Mouse (Mus musculus): Measurements from ENCODE around the gene Prkd3. TPM values are rescaled to one million over a fixed set of nuclear protein-coding genes. Genes with fewer than 3 reads are reported as not detected.

The Prkd3 gene
- polyA plus RNA-seq (2015; fragmentation: Nextera tagmentation; extraction: Ambion mirVana), result 21.8 and 23.5 TPM in 2 replicates

DNA sequence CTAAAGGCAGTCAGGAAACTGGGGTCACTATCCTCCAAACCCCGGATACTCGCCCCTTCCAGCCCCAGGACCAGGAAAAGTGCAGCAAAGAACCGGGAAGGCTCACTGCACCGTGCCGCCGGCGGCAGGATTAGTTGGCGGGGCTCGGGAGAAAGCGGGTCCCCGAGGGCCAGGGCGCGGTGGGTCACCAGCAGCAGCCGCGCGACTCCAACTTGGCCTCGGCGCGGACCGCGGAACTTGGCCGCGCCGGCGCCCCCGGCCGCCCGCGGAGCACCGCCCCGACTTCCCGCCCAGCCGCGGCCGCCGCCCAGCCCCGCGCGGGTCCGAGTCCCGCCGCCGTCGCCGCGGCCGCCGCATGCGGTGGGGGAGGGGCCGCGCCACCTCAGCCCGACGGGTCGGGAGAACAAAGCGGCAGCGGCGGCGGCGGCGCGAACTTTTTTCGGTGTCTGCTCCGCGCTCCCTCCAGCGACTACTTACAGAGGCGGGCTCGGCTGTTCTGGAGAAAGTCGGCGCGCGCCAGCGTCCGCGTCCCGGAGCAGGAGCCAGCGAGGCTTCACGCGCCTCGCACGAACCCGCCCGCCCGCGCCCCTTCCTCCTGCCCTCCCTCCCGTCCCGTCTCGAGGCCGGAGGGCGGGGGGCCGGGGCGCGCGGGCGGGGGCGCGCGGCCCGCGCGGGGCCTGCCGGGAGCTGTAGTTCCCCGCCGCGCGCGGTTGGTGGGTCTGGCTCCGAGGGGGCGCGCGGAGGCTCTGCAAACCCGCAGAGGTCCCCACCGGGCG lies at the start of gene Prkd3:
TSS of gene Prkd3 (minus strand) at position 609 of the 776 bp plus-strand sequence.
- WGBS, result under 1% methylated on average over 105 of the region's 113 CpGs
- H3K36me3 ChIP-seq, result no peaks in the 10 kb centered on the region
- peaks cover 34% of the 10 kb centered on the region for H3K4me1 ChIP-seq (replicated peaks)
- ATAC-seq (replicated peaks; ENCODE audit: insufficient number of reproducible peaks, insufficient read depth, low FRiP score, low read depth), result peak; percentile 96
- no peaks in the 10 kb centered on the region for H3K9me3 ChIP-seq (replicated peaks)
- peak within 1 kb of the TSS; percentile 90 for H3K9ac ChIP-seq
- peak within 1 kb of the TSS; percentile 96 for H3K27ac ChIP-seq
- H3K4me3 ChIP-seq, result peak within 1 kb of the TSS; percentile 84
- peak within 1 kb of the TSS; percentile 92 for H3K4me2 ChIP-seq
- no peaks in the 10 kb centered on the region for H3K27me3 ChIP-seq

DNA sequence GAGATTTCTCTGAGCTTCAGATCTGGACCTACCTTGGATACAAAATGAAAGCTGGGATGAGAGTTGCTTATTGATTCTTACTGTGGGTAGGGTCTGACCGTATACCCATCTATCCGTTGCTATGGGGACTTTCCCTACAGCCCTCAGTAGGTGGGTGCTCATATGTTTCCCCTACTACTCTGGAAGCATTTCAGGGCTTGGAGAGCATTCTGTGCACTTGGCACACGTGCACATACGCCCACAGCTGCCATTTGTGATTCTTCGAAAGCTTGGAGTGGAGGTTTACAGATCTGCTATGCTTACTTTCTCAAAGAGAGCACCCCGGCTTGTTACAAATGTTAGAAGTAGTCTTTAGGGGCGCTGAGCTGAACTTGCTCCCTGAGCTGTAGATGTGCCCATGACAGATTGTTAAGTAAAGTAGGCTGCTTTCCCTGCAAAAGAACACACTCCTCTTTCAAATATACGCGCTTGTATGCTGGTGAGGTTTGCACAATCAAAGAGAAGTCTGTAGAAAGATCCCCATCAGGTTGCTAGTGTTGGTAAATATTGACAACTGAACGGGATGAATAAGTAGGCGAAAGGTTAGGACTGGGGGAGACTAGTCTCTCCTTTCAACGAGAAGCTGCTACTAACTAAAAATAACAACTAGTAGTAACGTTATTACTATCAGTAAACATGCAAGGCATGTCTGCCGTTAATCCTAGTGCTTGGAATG lies 49.3 kb upstream of the Prkd3 start:
- WGBS, result 75% methylated on average over 14 of the region's 14 CpGs
- H3K27ac ChIP-seq, result no peak overlapping the region
- H3K9ac ChIP-seq, result no peak overlapping the region
- H3K36me3 ChIP-seq, result no peaks in the 10 kb centered on the region
- H3K27me3 ChIP-seq, result no peaks in the 10 kb centered on the region
- H3K4me3 ChIP-seq, result no peak overlapping the region
- no peaks in the 10 kb centered on the region for H3K9me3 ChIP-seq (replicated peaks)
- ATAC-seq (replicated peaks; ENCODE audit: insufficient number of reproducible peaks, insufficient read depth, low FRiP score, low read depth), result no peak
- no peaks in the 10 kb centered on the region; the same call in 1 of the 2 replicates for H3K4me1 ChIP-seq (replicated peaks)
- H3K4me2 ChIP-seq, result no peak overlapping the region

DNA sequence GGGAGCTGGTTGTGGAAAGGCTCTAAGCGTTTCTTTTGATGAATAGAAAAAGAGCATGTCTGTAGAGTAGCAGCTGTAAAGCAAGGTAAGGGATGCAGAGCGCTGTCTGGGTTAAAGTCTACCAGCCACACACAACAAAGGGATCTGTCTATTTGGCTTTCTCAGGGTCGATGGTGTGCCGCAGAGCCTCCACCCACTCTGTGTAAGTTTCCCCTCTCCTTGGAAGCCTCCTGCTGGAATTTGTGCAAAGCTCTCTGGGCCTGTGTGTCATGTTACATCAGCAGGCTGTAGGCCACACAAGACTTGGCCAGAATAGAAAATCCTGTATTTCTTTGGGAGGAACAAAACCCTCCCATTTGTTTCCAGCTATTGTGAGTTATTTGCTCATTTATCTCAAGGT lies 48.4 kb upstream of the Prkd3 start:
- no peak for ATAC-seq (replicated peaks; ENCODE audit: insufficient number of reproducible peaks, insufficient read depth, low FRiP score, low read depth)
- Histone ChIP-seq H3K4me3 (no peak overlapping the region), H3K36me3 (no peaks in the 10 kb centered on the region), H3K4me2 (no peak overlapping the region), H3K27ac (no peak overlapping the region), H3K9ac (no peak overlapping the region), H3K9me3 (replicated peaks) (no peaks in the 10 kb centered on the region), H3K27me3 (no peaks in the 10 kb centered on the region), H3K4me1 (replicated peaks) (peaks cover 3% of the 10 kb centered on the region)
- WGBS, result 62% methylated on average over 4 of the region's 4 CpGs

DNA sequence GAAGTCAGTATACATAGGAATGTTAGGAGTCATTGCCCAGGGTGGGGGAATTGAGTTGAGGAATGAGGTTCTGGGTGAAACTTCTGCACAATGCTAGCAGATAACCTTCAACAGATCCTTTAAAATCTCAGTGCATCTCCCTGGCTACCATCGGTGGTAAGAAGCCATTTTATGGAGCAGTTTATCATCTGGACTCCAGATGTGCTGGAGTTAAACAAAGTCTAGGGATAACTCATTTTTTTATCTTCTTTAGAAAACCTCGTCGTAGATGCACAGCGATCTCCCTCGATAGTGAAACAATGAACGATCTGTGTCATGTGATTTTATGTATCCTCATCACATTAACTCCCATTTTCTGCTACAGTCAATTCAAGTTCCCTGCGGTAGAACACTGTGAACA lies 48.0 kb upstream of the Prkd3 start:
- H3K4me2 ChIP-seq, result no peak overlapping the region
- H3K27me3 ChIP-seq, result no peaks in the 10 kb centered on the region
- no peaks in the 10 kb centered on the region for H3K9me3 ChIP-seq (replicated peaks)
- no peaks in the 10 kb centered on the region for H3K36me3 ChIP-seq
- no peak for ATAC-seq (replicated peaks; ENCODE audit: insufficient number of reproducible peaks, insufficient read depth, low FRiP score, low read depth)
- H3K9ac ChIP-seq, result no peak overlapping the region
- H3K27ac ChIP-seq, result no peak overlapping the region
- no peak overlapping the region for H3K4me3 ChIP-seq
- H3K4me1 ChIP-seq (replicated peaks), result peaks cover 3% of the 10 kb centered on the region
- 73% methylated on average over 7 of the region's 7 CpGs for WGBS

DNA sequence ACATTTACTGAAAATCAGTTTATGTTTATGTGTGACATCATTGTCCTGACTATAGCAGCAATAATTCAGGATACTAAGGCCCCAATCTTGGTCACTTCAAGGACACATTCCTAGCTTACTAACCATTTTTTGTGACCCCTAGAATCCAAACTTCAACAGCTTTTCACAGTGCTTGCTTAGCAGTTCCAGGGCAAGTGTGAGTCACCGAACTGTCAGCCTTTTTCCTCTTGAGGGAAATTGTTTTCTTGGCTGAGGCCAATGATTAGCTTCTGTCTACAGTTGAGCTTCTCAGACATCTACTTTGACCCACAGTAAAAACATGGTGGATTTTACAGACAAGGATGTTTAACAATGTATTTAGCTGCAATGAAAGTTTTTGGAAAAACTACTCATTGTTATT lies 43.6 kb upstream of the Prkd3 start:
- Histone ChIP-seq H3K27ac (no peak overlapping the region), H3K4me1 (replicated peaks) (peaks cover 3% of the 10 kb centered on the region), H3K4me2 (no peak overlapping the region), H3K4me3 (no peak overlapping the region), H3K9me3 (replicated peaks) (no peaks in the 10 kb centered on the region), H3K36me3 (no peaks in the 10 kb centered on the region), H3K27me3 (no peaks in the 10 kb centered on the region), H3K9ac (no peak overlapping the region)
- 37% methylated on average over 1 of the region's 1 CpGs for WGBS
- ATAC-seq (replicated peaks; ENCODE audit: insufficient number of reproducible peaks, insufficient read depth, low FRiP score, low read depth), result no peak

DNA sequence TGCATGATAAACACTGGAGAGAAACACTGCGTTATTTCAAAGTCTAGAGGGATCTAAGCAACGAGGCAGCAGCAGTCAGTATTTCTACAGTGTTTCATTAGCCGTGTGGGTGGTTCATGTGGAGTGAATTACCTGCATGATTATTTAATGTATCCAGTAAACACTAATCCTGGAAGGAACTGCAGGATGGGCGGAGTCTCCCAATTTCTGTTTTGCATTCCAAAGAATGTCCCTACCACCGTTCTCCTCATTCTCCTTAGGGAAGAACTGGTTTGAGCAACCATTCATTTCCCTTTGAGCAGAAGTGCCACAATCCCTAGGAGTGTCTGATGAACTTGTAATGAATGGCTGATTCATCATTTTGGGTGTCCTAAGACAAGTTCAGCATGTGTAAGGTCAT lies 39.6 kb upstream of the Prkd3 start:
- Histone ChIP-seq H3K4me1 (replicated peaks) (peaks cover 10% of the 10 kb centered on the region), H3K9me3 (replicated peaks) (no peaks in the 10 kb centered on the region), H3K27me3 (no peaks in the 10 kb centered on the region), H3K27ac (no peak overlapping the region), H3K36me3 (no peaks in the 10 kb centered on the region), H3K4me2 (no peak overlapping the region), H3K9ac (no peak overlapping the region), H3K4me3 (no peak overlapping the region)
- WGBS, result 70% methylated on average over 5 of the region's 5 CpGs
- no peak for ATAC-seq (replicated peaks; ENCODE audit: insufficient number of reproducible peaks, insufficient read depth, low FRiP score, low read depth)

DNA sequence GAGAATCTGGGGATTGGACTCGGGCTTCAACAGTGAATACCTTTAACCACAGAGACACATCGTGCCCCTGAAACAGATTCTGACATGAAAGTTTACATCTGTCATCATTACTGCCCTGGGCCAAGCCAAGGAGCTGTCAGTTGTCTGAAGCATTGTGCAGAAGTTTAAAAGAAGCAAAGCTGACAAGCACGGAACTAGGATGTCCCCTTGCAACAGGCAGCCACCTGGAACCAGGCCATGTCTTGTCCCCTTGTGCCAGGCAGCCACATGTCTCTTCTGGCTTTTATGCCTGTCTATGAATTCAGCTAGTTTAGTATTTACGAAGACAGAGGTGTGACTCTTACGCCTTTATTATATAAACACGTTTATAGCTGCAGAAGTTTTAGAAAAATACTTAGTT lies 37.7 kb upstream of the Prkd3 start:
- Histone ChIP-seq H3K4me2 (no peak overlapping the region), H3K9ac (no peak overlapping the region), H3K36me3 (no peaks in the 10 kb centered on the region), H3K4me1 (replicated peaks) (peaks cover 8% of the 10 kb centered on the region; the same call in 1 of the 2 replicates), H3K4me3 (no peak overlapping the region), H3K27me3 (no peaks in the 10 kb centered on the region), H3K9me3 (replicated peaks) (no peaks in the 10 kb centered on the region), H3K27ac (no peak overlapping the region)
- no peak for ATAC-seq (replicated peaks; ENCODE audit: insufficient number of reproducible peaks, insufficient read depth, low FRiP score, low read depth)
- WGBS, result 56% methylated on average over 6 of the region's 6 CpGs

DNA sequence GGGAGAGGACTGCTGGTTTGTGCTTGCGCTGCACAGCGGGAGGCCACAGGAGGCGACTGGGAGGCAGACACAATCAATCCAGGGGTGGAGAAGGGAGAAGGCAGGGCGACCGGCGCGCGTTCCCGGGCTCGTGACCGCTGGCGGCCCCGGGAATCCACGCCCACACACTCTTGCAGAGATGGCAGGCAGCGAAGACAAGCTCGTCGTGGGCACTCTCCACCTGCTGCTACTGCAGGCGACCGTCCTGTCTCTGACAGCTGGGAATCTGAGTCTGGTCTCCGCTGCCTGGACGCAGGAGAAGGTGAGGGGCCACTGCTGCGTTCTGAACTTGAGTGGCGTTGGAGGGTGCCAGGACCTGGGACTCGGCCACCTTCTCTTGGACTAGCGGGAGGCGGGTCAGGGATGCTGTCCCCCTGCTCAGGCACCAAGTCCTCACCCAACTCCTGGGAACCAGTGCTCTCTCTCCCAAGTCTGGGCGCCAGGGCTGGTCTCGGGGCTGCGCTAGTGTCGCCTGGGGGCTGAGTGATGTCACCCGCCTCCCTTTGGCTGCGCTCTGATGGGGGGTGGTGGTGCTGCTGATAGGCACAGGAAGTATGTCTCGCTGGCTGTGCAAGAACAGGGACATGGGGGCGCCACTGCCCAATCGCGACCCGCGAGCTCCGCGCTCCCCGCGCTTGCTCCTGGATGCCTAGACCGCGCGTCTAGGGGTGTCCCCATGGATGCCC lies 31.6 kb upstream of the Prkd3 start:
- no peaks in the 10 kb centered on the region for H3K9me3 ChIP-seq (replicated peaks)
- H3K27ac ChIP-seq, result peak overlapping the region; percentile 60
- H3K9ac ChIP-seq, result peak overlapping the region; percentile 48
- no peaks in the 10 kb centered on the region for H3K27me3 ChIP-seq
- WGBS, result under 1% methylated on average over 45 of the region's 45 CpGs
- no peaks in the 10 kb centered on the region; the same call in 1 of the 2 replicates for H3K4me1 ChIP-seq (replicated peaks)
- ATAC-seq (replicated peaks; ENCODE audit: insufficient number of reproducible peaks, insufficient read depth, low FRiP score, low read depth), result peak; percentile 90
- H3K4me2 ChIP-seq, result peak overlapping the region; percentile 93
- H3K36me3 ChIP-seq, result no peaks in the 10 kb centered on the region
- peak overlapping the region; percentile 67 for H3K4me3 ChIP-seq

DNA sequence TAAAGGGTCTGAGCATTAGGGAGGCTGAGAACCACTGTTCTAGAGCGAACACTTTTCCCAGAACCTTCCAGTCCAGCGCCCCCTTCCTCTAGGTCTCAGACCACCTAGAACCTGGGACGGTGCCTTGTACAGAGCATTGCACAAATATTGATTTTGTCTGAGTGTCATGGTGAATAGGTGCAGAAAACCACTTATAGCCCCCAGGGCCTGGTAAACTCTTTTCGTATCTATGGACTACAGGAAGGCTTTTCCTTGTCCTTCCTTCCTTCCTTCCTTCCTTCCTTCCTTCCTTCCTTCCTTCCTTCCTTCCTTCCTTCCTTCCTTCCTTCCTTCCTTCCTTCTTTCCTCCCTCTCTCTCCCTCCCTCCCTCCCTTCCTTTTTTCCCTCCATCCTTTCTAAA lies 31.0 kb upstream of the Prkd3 start, which contains the start of gene Qpct:
TSS of gene Qpct (plus strand) at position 301 of the 400 bp plus-strand sequence.
- Histone ChIP-seq H3K27me3 (no peaks in the 10 kb centered on the region), H3K36me3 (no peaks in the 10 kb centered on the region), H3K4me3 (peak within 1 kb of the TSS; percentile 67), H3K4me2 (peak within 1 kb of the TSS; percentile 93), H3K9me3 (replicated peaks) (no peaks in the 10 kb centered on the region), H3K4me1 (replicated peaks) (no peaks in the 10 kb centered on the region; the same call in 1 of the 2 replicates), H3K9ac (peak within 1 kb of the TSS; percentile 48), H3K27ac (peak within 1 kb of the TSS; percentile 60)
- WGBS, result 74% methylated on average over 4 of the region's 4 CpGs
- ATAC-seq (replicated peaks; ENCODE audit: insufficient number of reproducible peaks, insufficient read depth, low FRiP score, low read depth), result no peak

DNA sequence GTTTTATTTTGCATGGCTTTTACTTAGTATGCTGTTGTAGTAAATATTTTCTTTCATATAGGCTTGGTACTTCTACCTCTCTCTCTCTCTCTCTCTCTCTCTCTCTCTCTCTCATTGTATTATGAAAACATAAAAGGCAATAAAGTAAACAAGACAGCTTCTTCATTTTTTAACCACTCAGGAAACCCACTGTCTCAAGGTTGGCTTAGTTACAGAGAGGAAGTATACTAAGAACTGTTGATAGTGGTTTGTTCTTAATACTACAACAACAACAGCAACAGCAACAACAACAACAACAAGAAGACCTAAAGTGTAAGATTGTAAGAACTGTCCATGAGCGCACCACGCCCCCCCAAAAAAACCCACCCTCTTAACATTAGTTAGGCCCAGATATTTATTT lies 23.1 kb upstream of the Prkd3 start:
- ATAC-seq (replicated peaks; ENCODE audit: insufficient number of reproducible peaks, insufficient read depth, low FRiP score, low read depth), result no peak
- Histone ChIP-seq H3K9ac (no peak overlapping the region), H3K4me2 (no peak overlapping the region), H3K27me3 (no peaks in the 10 kb centered on the region), H3K36me3 (no peaks in the 10 kb centered on the region), H3K27ac (no peak overlapping the region), H3K9me3 (replicated peaks) (no peaks in the 10 kb centered on the region), H3K4me3 (no peak overlapping the region), H3K4me1 (replicated peaks) (no peaks in the 10 kb centered on the region)
- WGBS, result 98% methylated on average over 2 of the region's 2 CpGs

DNA sequence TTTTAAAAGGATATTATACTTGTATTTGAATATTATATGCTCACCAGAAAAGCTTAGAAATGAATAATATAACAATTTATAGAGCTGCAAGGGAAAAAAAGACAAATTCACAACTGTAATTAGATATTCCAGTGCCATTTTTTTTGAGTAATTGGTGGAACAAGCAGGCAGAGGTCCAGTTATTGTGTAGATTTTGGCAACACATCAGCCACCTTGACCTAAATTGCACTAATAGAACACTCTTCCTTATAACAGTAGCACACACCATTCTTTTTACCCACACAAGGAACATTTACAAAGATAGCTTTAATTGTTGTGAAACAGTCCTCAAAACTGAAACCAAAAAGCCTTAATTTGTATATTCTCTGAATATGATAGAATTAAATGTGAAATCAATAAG lies 19.0 kb upstream of the Prkd3 start:
- H3K9me3 ChIP-seq (replicated peaks), result no peaks in the 10 kb centered on the region

More for the DNA sequence above, 19.0 kb upstream of the Prkd3 start:
- Histone ChIP-seq H3K4me1 (replicated peaks) (no peaks in the 10 kb centered on the region), H3K36me3 (no peaks in the 10 kb centered on the region), H3K27ac (no peak overlapping the region), H3K4me3 (no peak overlapping the region), H3K4me2 (no peak overlapping the region), H3K9ac (no peak overlapping the region), H3K27me3 (no peaks in the 10 kb centered on the region)
- no peak for ATAC-seq (replicated peaks; ENCODE audit: insufficient number of reproducible peaks, insufficient read depth, low FRiP score, low read depth)

Measured in heart, embryonic 15.5 days (tissue).